Mouse (Mus musculus) lung, embryonic 14.5 days (tissue): ENCODE results near the gene Dnah8. TPM values are rescaled to one million over a fixed set of nuclear protein-coding genes. Genes with fewer than 3 reads are reported as not detected.

Experiments
- ATAC-seq: fragments of 200-750 bp; cut with Nextera tagmentation; 2 replicates; pipeline ENCODE4 v1.8.0; 2017; ENCODE audit warnings: mild to moderate bottlenecking, moderate TSS enrichment, moderate library complexity; ENCODE audit not compliant: insufficient read depth
- DNase-seq: peaks from one replicate; pipeline ENCODE4 v3.0.0-alpha.2; 2015
- H3K27ac ChIP-seq: fragments of 300-500 bp; sonication (generic); 2 replicates; pipeline ENCODE4 v1.5.1; 2014; ENCODE audit warnings: low read depth, mild to moderate bottlenecking, moderate library complexity
- H3K27me3 ChIP-seq: fragments of 300-500 bp; sonication (generic); 2 replicates; pipeline ENCODE4 v1.6.1; 2014; ENCODE audit warnings: low read length, control low read depth; ENCODE audit not compliant: insufficient read depth
- H3K36me3 ChIP-seq: fragments of 300-500 bp; sonication (generic); 2 replicates; pipeline ENCODE4 v1.6.1; 2014; ENCODE audit warnings: control low read depth; ENCODE audit not compliant: insufficient read depth
- H3K4me1 ChIP-seq: fragments of 300-500 bp; sonication (generic); 2 replicates; pipeline ENCODE4 v1.6.1; 2014; ENCODE audit warnings: antibody characterized with exemption, control low read depth; ENCODE audit not compliant: insufficient read depth
- H3K4me2 ChIP-seq: fragments of 300-500 bp; sonication (generic); 2 replicates; pipeline ENCODE4 v1.6.1; 2014; ENCODE audit warnings: mild to moderate bottlenecking
- H3K4me3 ChIP-seq: fragments of 300-500 bp; sonication (generic); 2 replicates; pipeline ENCODE4 v1.5.1; 2014; ENCODE audit warnings: low read depth, low read length
- H3K9ac ChIP-seq: fragments of 300-500 bp; sonication (generic); 2 replicates; pipeline ENCODE4 v1.6.1; 2014
- H3K9me3 ChIP-seq: fragments of 300-500 bp; sonication (generic); 2 replicates; pipeline ENCODE4 v1.6.1; 2016; ENCODE audit warnings: low read depth, low read length, control low read depth
- CTCF ChIP-seq: IDR thresholded peaks from 2 replicates; pipeline ENCODE4 v1.5.1; 2016; ENCODE audit warnings: antibody characterized with exemption, low read depth
- WGBS: fragments of 180-500 bp; shearing (Covaris S2); extraction: QIAGEN DNeasy Blood & Tissue Kit; methylation state at CpG from one replicate; pipeline ENCODE4 v1.1.7; 2014; 5-methylcytosine and 5-hydroxymethylcytosine counted together
- polyA plus RNA-seq: library from polyadenylated mRNA; unstranded; fragments of >200 nt; fragmentation: Nextera tagmentation; extraction: Ambion mirVana; gene quantifications from 2 replicates; pipeline ENCODE4 v1.2.1, GENCODE M21; 2014

Dnah8 gene
- polyA plus RNA-seq, 1 experiment from 2014 or later = 4.7 TPM

GRCm38 (mm10) chr17:30582313-30582712 is 41.8 kb upstream of the Dnah8 start:
- Histone ChIP-seq H3K4me1 (no peaks in the 10 kb centered on the region), H3K9ac (no peak overlapping the region), H3K9me3 (no peaks in the 10 kb centered on the region), H3K36me3 (no peaks in the 10 kb centered on the region), H3K27ac (no peak overlapping the region), H3K4me2 (no peak overlapping the region), H3K27me3 (no peaks in the 10 kb centered on the region), H3K4me3 (no peak overlapping the region)
- 83% methylated on average over 3 of the region's 3 CpGs for WGBS
- ATAC-seq (no peak), DNase-seq (no peak)
- no peak for TF ChIP-seq CTCF

GRCm38 (mm10) chr17:30583258-30584001 is 40.7 kb upstream of the Dnah8 start:
- no peak for ATAC-seq
- WGBS = 77% methylated on average over 2 of the region's 2 CpGs
- no peak for TF ChIP-seq CTCF

GRCm38 (mm10) chr17:30590417-30591198 is 33.5 kb upstream of the Dnah8 start:
- TF ChIP-seq CTCF = peak; percentile 67
- Histone ChIP-seq H3K9ac (no peak overlapping the region), H3K27ac (no peak overlapping the region), H3K9me3 (no peaks in the 10 kb centered on the region), H3K4me2 (no peak overlapping the region), H3K27me3 (no peaks in the 10 kb centered on the region), H3K36me3 (peaks cover 31% of the 10 kb centered on the region), H3K4me1 (no peaks in the 10 kb centered on the region), H3K4me3 (no peak overlapping the region)
- ATAC-seq (no peak), DNase-seq (peak; percentile 80)
- WGBS = 47% methylated on average over 17 of the region's 17 CpGs

More at GRCm38 (mm10) chr17:30583258-30584001, 40.7 kb upstream of the Dnah8 start:
- H3K27ac ChIP-seq = no peak overlapping the region
- H3K4me2 ChIP-seq = no peak overlapping the region
- H3K9ac ChIP-seq = no peak overlapping the region
- DNase-seq = no peak
- no peaks in the 10 kb centered on the region for H3K4me1 ChIP-seq
- no peaks in the 10 kb centered on the region for H3K36me3 ChIP-seq
- H3K27me3 ChIP-seq = no peaks in the 10 kb centered on the region
- H3K4me3 ChIP-seq = no peak overlapping the region
- no peaks in the 10 kb centered on the region for H3K9me3 ChIP-seq

- H3K27ac ChIP-seq = no peak overlapping the region
- ATAC-seq (no peak), DNase-seq (no peak)
- H3K4me1 ChIP-seq = no peaks in the 10 kb centered on the region
- no peak overlapping the region for H3K4me2 ChIP-seq
- 71% methylated on average over 5 of the region's 5 CpGs for WGBS
- no peaks in the 10 kb centered on the region for H3K9me3 ChIP-seq
- no peak overlapping the region for H3K4me3 ChIP-seq
- no peaks in the 10 kb centered on the region for H3K27me3 ChIP-seq
- peaks cover 66% of the 10 kb centered on the region for H3K36me3 ChIP-seq
- no peak overlapping the region for H3K9ac ChIP-seq
- TF ChIP-seq CTCF = no peak
Observed at GRCm38 (mm10) chr17:30594407-30594806, 29.7 kb upstream of the Dnah8 start.

GRCm38 (mm10) chr17:30594846-30595245 is 29.3 kb upstream of the Dnah8 start:
- Histone ChIP-seq H3K27ac (no peak overlapping the region), H3K27me3 (no peaks in the 10 kb centered on the region), H3K9me3 (no peaks in the 10 kb centered on the region), H3K9ac (no peak overlapping the region), H3K4me3 (no peak overlapping the region), H3K36me3 (peaks cover 66% of the 10 kb centered on the region), H3K4me1 (no peaks in the 10 kb centered on the region), H3K4me2 (no peak overlapping the region)
- DNase-seq (no peak), ATAC-seq (no peak)
- 60% methylated on average over 6 of the region's 6 CpGs for WGBS
- no peak for TF ChIP-seq CTCF

GRCm38 (mm10) chr17:30597786-30598185 is 26.4 kb upstream of the Dnah8 start:
- no peak overlapping the region for H3K4me2 ChIP-seq
- H3K9me3 ChIP-seq = no peaks in the 10 kb centered on the region
- H3K27me3 ChIP-seq = no peaks in the 10 kb centered on the region
- WGBS = 95% methylated on average over 9 of the region's 9 CpGs
- H3K4me1 ChIP-seq = no peaks in the 10 kb centered on the region
- H3K27ac ChIP-seq = no peak overlapping the region
- no peak overlapping the region for H3K9ac ChIP-seq
- TF ChIP-seq CTCF = no peak
- no peak overlapping the region for H3K4me3 ChIP-seq
- peaks cover 81% of the 10 kb centered on the region for H3K36me3 ChIP-seq
- ATAC-seq (no peak), DNase-seq (no peak)

- Histone ChIP-seq H3K9ac (no peak overlapping the region), H3K4me1 (no peaks in the 10 kb centered on the region), H3K27me3 (no peaks in the 10 kb centered on the region), H3K27ac (no peak overlapping the region), H3K36me3 (peaks cover 82% of the 10 kb centered on the region), H3K9me3 (no peaks in the 10 kb centered on the region), H3K4me3 (no peak overlapping the region), H3K4me2 (no peak overlapping the region)
- WGBS = 88% methylated on average over 5 of the region's 5 CpGs
- DNase-seq = no peak
- no peak for ATAC-seq
- no peak for TF ChIP-seq CTCF
Observed at GRCm38 (mm10) chr17:30598300-30598699, 25.9 kb upstream of the Dnah8 start.
